Mouse (Mus musculus) layer of hippocampus, adult 18-20 months (tissue): ENCODE measurements around the gene Carm1. TPM values are rescaled to one million over a fixed set of nuclear protein-coding genes. Genes with fewer than 3 reads are reported as not detected.
"Not testable (repeated sequence)": the region's sequence is repeated elsewhere in the genome, so short reads cannot be mapped to it uniquely, and the experiment has no call there.

Experiments
- DNase-seq, 2 experiments: peaks; one replicate each; pipeline ENCODE4 v3.0.0; 2022; ENCODE audit warnings: low spot score in 2 of 2
- long read RNA-seq: library from polyadenylated mRNA; stranded (forward); transcript quantifications from one replicate; pipeline ENCODE4 v2.0.0, GENCODE M21; 2021
- total RNA-seq, 2 experiments: library from RNA; stranded (reverse); gene quantifications; 2 replicates each; pipeline ENCODE4 v1.2.3; 2021

Carm1 gene
- 10 to 100 TPM; 76.4 to 81.6 TPM for total RNA-seq
- long read RNA-seq, transcript Carm1-201 (16 exons, 3,220 nt): major isoform, 144 of 188 reads
- long read RNA-seq, partial matches to known transcripts: 9 of 188 reads
- long read RNA-seq, other reads (novel, unspliced or antisense): 32 of 188 reads

DNA sequence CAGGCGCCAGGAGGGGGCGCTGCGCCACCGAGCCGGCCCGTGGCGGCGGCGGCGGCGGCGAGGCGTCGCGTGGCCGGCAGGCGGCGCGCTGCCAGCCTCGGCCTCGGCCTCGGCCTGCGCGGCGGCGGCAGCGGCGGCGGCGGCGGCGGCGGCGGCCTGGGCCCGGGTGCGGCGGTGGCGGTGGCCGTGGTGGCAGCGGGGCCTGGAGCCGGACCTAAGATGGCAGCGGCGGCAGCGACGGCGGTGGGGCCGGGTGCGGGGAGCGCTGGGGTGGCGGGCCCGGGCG is at the start of gene Carm1:
Gene Carm1, plus strand, starts transcription at position 106 of the 286 bp plus-strand sequence.
- no peak for DNase-seq

DNA sequence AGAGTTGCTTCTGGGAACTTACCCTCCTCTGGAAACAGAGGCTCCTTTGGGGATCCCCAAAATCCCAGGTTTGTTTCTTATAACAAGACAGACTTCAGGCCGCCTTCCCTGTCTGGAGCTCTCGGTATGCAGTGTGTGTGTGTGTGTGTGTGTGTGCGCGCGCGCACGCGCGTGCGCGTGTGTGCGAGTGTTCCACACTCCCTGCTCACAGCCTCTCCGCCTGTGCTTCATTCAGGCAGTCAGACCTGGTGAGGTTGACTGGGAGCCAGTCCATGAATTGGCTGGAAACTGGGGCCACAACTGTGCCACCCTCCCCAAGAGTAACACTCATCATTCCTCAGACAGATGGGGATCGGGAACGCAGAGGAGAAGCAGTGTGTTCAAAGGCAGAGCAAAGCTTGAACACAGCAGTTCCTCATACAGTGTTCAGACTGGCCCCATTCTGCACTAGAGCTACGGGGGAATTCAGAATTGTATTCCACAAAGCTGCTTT is 49.6 kb upstream of the Carm1 start:
- peak; percentile 42 to 69 for DNase-seq

DNA sequence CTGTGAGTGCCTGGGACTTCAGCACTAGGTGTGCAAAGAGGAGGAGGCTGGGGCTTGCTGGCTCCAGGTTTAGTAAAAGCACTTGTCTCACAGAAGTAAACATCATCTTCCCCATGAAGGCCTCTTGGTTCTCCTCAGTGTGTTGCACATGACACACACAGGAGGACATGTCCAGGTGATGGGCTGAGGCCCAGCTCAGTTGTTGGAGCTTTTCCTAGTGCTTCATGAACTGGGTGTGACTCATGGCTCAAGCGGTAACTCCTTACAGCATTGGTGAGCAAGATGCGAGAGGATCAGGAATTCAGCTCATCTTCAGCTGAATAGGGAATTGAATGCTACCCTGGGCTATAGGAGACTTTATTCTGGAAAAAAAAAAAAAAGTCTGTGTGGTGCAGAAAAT is 49.0 kb upstream of the Carm1 start:
- no peak for DNase-seq

DNA sequence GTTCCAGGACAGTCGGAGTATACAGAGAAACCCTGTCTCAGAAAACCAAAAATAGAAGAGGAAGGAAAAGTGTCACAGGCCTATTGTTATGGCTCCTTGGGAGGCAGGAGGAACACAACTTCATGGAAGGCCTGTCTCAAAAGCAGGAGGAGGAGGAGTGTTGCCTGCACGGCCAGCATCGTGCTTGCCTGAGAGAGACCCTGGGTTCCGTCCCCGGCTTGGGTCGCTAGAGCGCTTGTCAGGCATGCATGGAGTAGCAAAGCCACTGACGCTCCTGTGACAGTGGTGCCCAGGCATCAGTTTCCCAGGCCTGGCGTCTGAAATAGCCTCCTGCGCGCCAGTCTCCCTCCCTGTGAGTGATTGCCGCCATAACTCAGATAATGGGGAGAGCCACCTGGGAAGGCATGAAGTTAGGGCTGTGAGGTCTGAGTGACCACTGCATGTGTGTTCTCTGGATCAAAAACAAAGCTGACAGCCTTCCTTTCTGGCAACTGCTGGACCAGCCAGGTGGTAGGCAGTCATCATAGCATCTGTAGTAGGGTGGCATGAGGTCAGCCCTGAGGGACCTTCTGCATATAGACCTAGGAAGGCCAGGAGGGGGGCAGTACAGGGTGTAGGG is 48.3 kb upstream of the Carm1 start:
- no peak for DNase-seq

DNA sequence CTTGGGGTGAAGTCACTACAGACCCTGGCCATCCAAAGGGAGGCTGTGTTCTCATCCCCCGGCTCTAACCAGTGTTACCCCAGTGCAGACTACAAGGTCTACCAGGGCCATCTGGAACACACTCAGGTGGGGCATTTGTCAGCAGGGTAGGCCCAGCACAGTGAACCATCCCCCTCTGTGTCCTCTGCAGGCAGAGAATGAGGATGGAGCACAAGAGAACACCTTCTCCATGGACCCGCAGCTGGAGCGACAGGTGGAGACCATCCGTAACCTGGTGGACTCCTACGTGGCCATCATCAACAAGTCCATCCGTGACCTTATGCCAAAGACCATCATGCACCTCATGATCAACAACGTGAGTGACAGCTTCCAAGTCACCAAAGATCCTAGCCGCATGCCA is 43.3 kb upstream of the Carm1 start:
- DNase-seq: no peak

DNA sequence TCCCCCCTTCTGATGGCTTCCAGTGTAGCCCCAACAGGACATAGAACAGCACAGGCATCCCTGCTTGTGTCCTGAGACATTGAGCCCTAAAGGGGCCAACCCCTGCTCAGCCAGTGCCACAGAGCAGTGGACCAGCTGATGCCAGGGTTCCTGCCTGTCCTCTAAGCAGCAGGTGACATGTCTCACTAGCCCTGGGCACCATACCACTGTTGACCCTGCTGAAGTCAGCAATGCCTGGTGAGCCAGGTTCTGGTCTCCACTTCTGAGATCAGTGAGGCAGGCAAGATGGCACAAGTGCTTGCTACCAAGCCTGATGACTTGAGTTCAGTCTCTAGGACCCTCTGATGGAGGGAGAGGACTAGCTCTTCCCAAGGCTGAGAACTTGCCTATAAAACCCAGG is 40.9 kb upstream of the Carm1 start:
- no peak for DNase-seq

- no peak for DNase-seq
Observed at GRCm38 (mm10) chr9:21507753-21508430, 38.8 kb upstream of the Carm1 start.

- DNase-seq: no peak
Observed at GRCm38 (mm10) chr9:21508871-21509404, 37.8 kb upstream of the Carm1 start.

GRCm38 (mm10) chr9:21509772-21510688 is 36.7 kb upstream of the Carm1 start, which contains the start of gene Tmed1:
Gene Tmed1, minus strand, starts transcription at chr9:21510252.
- DNase-seq: peak; percentile 94 to 97

GRCm38 (mm10) chr9:21510689-21511015 is 36.0 kb upstream of the Carm1 start:
- DNase-seq: no peak

- no peak for DNase-seq
Observed at GRCm38 (mm10) chr9:21511052-21511451, 35.6 kb upstream of the Carm1 start.

DNA sequence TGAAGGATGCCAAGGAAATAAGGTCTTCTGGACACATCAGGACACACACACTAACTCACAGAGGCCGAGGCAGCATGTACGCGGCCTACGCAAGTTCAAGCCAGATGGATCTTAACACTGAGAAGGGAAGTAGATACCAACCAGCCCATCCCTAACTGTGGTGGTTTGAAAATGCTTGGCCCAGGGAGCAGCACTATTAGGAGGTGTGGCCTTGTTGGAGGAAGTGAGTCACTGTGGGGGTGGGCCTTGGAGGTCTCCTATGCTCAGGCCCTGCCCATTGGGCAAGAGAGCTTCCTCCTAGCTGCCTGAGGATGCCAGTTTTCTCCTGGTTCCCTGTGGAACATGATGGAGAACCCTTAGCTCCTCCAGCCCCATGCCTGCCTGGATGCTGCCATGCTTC is 33.2 kb upstream of the Carm1 start:
- DNase-seq: no peak

DNA sequence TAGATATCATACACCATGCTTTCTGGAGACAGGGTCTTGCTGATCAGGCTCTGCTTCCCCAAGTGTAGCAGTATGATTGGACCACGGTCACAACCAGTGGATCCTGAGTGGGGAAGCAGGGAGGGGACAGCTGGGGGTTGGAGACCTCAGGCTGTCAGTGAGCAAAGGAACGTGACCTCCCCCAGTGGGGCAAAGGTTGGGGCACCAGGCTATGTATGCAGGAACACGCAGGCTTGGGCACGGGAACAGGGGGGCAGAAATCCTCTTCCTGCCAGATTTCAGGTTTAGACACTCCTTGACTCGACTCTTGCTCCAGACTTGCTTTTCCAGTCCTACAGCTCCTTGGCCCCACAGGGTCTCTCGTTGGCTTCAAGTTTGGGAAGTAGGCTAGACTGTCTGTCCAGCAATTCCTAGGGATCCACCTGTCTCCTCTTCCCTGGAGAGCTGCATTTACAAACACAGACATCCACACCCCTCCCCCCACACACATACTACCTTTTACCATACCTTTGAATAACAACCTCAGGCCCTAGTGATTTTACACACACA is 28.7 kb upstream of the Carm1 start:
- no peak for DNase-seq

DNA sequence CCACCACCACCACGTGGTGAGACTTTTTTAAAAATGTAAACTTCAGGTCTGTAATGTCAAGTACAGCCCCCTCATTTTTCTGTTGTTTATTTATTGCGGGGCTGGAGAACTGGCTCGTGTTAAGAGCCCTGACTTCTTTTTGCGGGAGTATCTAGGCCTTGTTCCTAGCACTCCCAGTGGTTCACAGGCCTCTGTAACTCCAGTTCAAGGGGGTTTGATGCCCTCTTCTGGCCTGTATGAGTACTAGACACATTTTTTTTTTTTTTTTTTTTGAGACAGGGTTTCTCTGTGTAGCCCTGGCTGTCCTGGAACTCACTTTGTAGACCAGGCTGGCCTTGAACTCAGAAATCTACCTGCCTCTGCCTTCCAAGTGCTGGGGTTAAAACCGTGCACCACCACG is 28.0 kb upstream of the Carm1 start:
- DNase-seq: not testable (repeated sequence)

- DNase-seq: no peak
Observed at GRCm38 (mm10) chr9:21525142-21525936, 21.4 kb upstream of the Carm1 start.

GRCm38 (mm10) chr9:21525937-21526633 is 20.6 kb upstream of the Carm1 start, which contains the start of gene AB124611:
Gene AB124611, plus strand, starts transcription at chr9:21526176.
- DNase-seq: no peak

DNA sequence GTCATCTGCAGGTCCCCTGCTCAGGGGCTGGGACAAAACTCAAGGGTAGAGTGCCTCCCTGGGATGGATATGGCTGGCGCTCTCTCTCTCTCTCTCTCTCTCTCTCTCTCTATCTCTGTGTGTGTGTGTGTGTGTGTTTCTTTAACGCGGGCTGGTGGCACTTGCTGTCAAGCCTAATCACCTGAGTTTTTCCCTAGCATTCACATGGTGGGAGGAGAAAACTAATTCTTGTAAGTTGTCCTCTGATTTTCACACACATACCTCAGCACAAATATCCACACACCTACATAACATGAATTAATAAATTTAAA is 20.1 kb upstream of the Carm1 start:
- no peak for DNase-seq

- no peak for DNase-seq
Observed at GRCm38 (mm10) chr9:21527100-21527801, 19.4 kb upstream of the Carm1 start.

GRCm38 (mm10) chr9:21527917-21528324 is 18.8 kb upstream of the Carm1 start:
- no peak for DNase-seq
